Mouse (Mus musculus): ENCODE measurements around the gene Gbf1.
"Not testable (repeated sequence)": the region's sequence is repeated elsewhere in the genome, so short reads cannot be mapped to it uniquely, and the experiment has no call there.

Gbf1 gene

GRCm38 (mm10) chr19:46147511-46148371, 4.6 kb upstream of the Gbf1 start, which contains the start of gene Pitx3:
TSS of gene Pitx3 (minus strand) at chr19:46148326.
- DNase-seq: no peak

GRCm38 (mm10) chr19:46148372-46148760, 3.9 kb upstream of the Gbf1 start:
- peak; percentile 69 for DNase-seq

GRCm38 (mm10) chr19:46149091-46149490, 3.2 kb upstream of the Gbf1 start:
- no peak for DNase-seq

- DNase-seq: no peak
These were observed 13.6 kb downstream of the Gbf1 start for GRCm38 (mm10) chr19:46165950-46166349.

DNA sequence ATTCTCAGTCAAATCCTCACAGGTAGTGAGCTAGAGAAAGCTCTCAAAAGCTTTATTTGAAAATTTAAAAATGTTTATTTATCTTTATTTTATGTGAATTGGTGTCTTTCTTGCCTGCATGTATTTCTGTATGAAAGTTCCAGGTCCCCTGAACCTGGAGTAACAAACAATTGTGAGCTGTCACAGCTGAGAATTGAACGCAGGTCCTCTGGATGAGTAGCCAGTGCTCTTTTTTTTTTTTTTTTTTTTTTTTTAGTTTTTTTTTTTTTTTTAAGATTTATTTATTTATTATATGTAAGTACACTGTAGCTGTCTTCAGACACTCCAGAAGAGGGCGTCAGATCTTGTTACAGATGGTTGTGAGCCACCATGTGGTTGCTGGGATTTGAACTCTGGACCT, 14.9 kb downstream of the Gbf1 start:
- DNase-seq: not testable (repeated sequence)

- DNase-seq: no peak
These were observed 17.1 kb downstream of the Gbf1 start for GRCm38 (mm10) chr19:46169396-46169795.

- no peak for DNase-seq
These were observed 17.6 kb downstream of the Gbf1 start for GRCm38 (mm10) chr19:46169913-46170312.

DNA sequence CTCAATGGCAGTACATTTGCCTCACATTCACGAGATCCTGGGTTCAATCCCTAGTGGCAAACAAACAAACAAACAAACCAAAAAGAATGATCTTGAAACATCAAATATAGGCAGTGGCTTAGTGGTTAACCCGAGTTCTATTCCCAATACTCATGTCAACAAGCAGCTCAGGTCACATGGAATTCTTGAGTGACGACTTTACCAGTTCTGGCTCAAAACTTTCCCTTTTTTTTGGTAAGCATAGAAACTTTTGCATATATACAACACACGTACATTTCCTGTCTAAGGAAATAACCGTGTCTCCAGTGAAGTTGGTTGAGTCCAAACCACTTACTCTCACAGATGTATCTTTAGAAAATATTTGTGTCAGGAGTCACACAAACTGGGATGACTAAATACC, 20.2 kb downstream of the Gbf1 start:
- no peak for DNase-seq

DNA sequence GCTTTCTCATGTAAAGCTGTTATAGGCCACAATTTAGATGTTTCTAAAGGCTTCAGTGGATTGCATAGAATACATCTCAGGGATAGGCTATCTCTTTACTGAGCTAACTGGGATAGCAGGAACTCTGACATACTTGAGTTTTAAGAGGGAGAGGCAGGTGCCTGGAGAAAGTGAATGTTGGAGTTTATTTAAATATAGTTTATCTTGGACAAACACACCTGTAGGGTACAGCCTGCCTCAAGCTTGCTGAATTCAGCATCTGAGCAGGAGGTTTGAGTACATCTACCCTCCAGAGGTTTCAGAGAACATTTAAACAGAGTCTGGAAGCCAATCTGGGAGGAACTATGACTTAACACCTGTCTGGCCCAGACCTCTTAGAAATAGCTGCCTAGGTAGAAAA, 22.9 kb downstream of the Gbf1 start:
- no peak for DNase-seq

GRCm38 (mm10) chr19:46177046-46177445, 24.7 kb downstream of the Gbf1 start:
- no peak for DNase-seq

GRCm38 (mm10) chr19:46180274-46180673, 28.0 kb downstream of the Gbf1 start:
- no peak for DNase-seq

GRCm38 (mm10) chr19:46182241-46182640, 29.9 kb downstream of the Gbf1 start:
- DNase-seq: no peak

- no peak for DNase-seq
These were observed 34.3 kb downstream of the Gbf1 start for GRCm38 (mm10) chr19:46186611-46187010.

DNA sequence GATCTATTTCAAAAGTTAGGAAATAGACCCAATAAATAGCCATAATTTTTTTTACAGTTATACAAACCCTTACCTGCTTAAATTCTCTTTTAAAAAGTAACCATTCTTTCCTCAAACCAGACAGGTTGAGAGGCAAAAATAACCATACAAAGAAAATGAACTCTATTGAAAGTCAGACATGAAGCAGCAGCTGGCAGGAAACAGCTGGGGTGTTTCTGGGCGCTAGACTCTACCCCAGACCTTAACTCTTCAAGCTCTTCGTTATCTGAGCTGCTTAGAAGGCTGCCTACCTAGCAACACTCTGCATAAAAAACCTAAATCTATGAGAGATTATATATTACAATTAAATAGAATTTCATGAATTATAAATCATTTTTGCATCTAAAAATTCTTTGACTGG, 34.9 kb downstream of the Gbf1 start:
- peak; percentile 45 for DNase-seq

DNA sequence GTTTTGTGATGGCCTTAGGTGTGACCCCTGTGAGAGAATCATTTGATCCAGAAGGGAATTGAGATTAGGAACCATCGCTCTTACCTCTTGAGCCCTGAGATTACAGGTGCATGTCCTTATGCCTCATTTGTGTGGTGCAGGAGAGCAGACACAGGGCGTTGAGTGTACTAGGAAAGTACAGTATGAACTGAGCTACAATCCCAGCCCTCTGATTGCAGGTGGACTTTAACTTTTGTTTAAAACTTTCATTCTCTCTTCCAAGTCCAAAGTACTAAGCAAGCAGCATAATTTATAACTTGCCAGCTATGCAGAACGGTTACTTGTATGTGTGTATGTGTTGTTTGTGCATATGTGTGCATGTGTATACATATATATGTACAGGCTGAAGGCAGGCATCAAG, 46.0 kb downstream of the Gbf1 start:
- no peak for DNase-seq

DNA sequence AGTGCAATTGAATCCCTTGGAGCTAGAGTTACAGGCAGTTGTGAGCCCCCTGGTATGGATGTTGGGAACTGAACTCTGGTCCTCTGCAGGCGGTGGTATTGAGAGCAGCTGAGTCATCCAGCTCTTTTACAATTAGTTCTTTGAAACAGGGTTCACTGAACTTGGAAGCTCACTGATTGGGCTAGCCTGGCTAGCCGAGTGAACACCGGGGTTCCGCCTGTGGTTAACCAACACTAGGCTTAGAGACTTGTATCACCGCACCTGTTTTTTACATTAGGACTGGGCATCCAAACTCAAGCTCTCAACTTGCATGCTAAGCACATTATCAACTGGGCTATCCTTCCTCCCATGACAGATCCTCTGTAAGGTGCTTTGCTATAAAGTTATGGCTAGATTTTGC, 46.6 kb downstream of the Gbf1 start:
- peak; percentile 4 for DNase-seq

DNA sequence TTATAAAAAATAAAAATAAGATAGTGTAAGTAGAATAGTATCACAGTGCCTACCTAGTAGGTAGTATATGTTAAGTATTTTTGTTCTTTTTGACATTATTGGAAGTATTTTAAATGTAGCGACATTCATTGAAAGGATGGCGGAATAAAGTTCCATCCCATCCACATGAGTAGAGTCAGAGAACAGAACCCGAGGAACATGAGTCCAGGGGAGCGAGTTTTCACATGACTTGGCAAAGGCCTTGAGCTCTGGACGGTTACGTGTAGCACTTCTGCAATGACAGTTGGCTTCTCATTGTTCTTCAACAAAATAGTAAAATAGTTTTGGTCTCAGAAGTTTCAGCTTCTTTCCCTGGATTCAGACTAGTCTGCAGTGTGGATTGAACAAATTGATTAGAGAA, 51.9 kb downstream of the Gbf1 start:
- no peak for DNase-seq

- DNase-seq: no peak
These were observed 53.4 kb downstream of the Gbf1 start for GRCm38 (mm10) chr19:46205680-46206079.

GRCm38 (mm10) chr19:46210951-46211350, 58.6 kb downstream of the Gbf1 start:
- DNase-seq: no peak

DNA sequence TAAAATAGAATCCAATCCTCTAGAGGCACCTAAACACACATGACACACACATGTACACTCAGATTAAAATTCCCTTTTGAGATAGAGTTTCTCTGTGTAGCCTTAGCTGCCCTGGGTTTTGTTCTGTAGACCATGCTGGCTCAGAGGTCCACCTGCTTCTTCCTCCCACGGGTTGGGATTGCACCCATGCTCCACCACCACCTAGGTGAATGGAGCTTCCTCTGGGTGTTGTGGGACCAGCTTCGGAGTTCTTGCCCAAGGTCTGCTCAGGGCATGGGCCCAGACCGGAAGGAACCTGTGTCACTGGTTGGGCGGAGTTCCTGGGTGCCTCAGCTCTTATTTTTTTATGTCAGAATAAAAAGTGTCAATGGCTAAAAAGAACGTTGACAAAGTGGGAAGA, 62.2 kb downstream of the Gbf1 start:
- DNase-seq: no peak

- DNase-seq: no peak
These were observed 63.1 kb downstream of the Gbf1 start for GRCm38 (mm10) chr19:46215401-46215800.

- DNase-seq: no peak
These were observed 64.4 kb downstream of the Gbf1 start for GRCm38 (mm10) chr19:46216716-46217115.

DNA sequence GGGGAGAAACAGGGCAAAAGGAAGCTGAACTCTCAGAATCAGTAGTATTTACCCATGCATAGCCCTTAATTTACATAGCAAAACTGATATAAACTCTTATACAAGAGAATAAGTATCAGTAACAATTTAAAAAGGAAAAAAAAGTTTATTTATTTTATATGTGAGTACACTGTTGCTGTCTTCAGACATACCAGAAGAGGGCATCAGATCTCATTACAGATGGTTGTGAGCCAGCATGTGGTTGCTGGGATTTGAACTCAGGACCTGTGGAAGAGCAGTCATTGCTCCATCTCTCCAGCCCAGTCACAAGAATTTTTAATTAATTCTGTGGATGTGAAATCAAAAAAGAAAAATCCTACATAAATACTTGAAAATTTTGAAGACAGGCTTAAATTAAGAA, 65.0 kb downstream of the Gbf1 start:
- DNase-seq: not testable (repeated sequence)

DNA sequence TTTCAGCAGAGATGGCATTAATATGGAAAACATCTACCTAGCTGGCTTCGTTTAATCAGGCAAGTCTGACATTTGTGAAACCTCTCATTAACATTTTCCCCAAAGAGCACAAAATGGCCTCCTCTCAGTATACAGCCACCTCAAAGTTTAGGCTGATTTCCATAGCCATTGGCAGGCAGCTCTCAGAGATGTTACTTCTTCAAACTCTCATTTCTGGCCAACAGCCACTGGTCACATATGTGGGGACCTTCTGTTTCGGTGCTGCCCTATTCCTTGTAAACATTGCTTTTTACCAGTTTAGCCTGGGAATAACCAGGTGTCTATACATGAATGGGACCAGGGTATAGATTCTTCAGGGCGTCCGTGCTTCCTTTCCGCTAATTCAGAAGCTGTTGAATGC, 67.8 kb downstream of the Gbf1 start:
- no peak for DNase-seq

- no peak for DNase-seq
These were observed 70.8 kb downstream of the Gbf1 start for GRCm38 (mm10) chr19:46223118-46223517.
